In genomic region chr5:106471235-106472104, GRCm38 (mm10) we compare ENCODE assay signal across 20 mouse cellular contexts. TPM values are rescaled to one million over a fixed set of nuclear protein-coding genes. Genes with fewer than 3 reads are reported as not detected.
DNase-seq lines count a peak whose midpoint lies in the region; ATAC-seq lines count a peak whose summit lies in the region.
"Had no signal": no experiment of that assay in that cellular context is flagged by ENCODE, and none has a peak within 500 bp of the region (broad histone marks: within the 10 kb centered on the region; RNA-seq: fewer than 3 reads in every experiment).

No protein-coding gene starts in this region.

- H3K27me3 ChIP-seq in neural tube, embryonic 14.5 days (ENCODE audit: control insufficient read depth, insufficient read depth, low read length) = peaks cover 48% of the 10 kb centered on the region

- no peak overlapping the region for H3K4me3 ChIP-seq in neural tube, embryonic 14.5 days (ENCODE audit: low read depth, low read length)
- H3K4me3 ChIP-seq: heart, adult 2 months; left cerebral cortex, adult 2 months had no signal

- no peak overlapping the region for H3K27ac ChIP-seq in neural tube, embryonic 14.5 days (ENCODE audit: low read depth, low read length)
- H3K27ac ChIP-seq: gastrocnemius, adult 2 months; heart, adult 2 months; left cerebral cortex, adult 2 months; limb, embryonic 15.5 days; stomach, postnatal 0 days had no signal

- H3K9me3 ChIP-seq in neural tube, embryonic 14.5 days (ENCODE audit: control insufficient read depth, low read length) = no peaks in the 10 kb centered on the region
- H3K9me3 ChIP-seq: limb, embryonic 15.5 days had no signal

- 0 out of 2 replicates have a peak, but pooled peaks cover 5% of the 10 kb centered on the region for H3K4me1 ChIP-seq in neural tube, embryonic 14.5 days (ENCODE audit: control insufficient read depth, insufficient read depth, low read length)

- peak; percentile 17; the same call in 1 of the 2 replicates for ATAC-seq in neural tube, embryonic 14.5 days (ENCODE audit: low read depth)
- ATAC-seq in monocyte, adult 5-6 weeks (replicated peaks; ENCODE audit: insufficient number of reproducible peaks, low FRiP score, low TSS enrichment, poor library complexity, severe bottlenecking) = no peak

- WGBS in neural tube, embryonic 14.5 days = 8% methylated on average over 13 of the region's 13 CpGs

- H3K4me2 ChIP-seq in neural tube, embryonic 14.5 days (ENCODE audit: low read depth, low read length) = no peak overlapping the region

- H3K36me3 ChIP-seq in neural tube, embryonic 14.5 days (ENCODE audit: control insufficient read depth, insufficient read depth, low read length) = no peaks in the 10 kb centered on the region
- H3K36me3 ChIP-seq: limb, embryonic 15.5 days had no signal

- peak; percentile 58 for DNase-seq in cerebellum, adult 9-10 months
- DNase-seq in cerebellum, postnatal 4 days (ENCODE audit: low spot score in 2 of 2) = no peak
- DNase-seq in neural tube, embryonic 10.5 days (ENCODE audit: extremely low spot score, low spot score) = no peak
- DNase-seq in induced T-regulatory cell, adult 2 months (ENCODE audit: low read depth) = peak; percentile 1
- DNase-seq in heart, adult 9 months (ENCODE audit: low spot score in 2 of 2) = no peak
- DNase-seq in kidney, postnatal 10 days = no peak
- DNase-seq: adrenal gland, adult 2 months; gastrocnemius, adult 2 months; heart, adult 2 months; heart, postnatal 14 days; lung, embryonic 14.5 days had no signal

- H3K9ac ChIP-seq in neural tube, embryonic 14.5 days (replicated peaks; ENCODE audit: low read depth, low read length) = no peak overlapping the region
- H3K9ac ChIP-seq: limb, embryonic 15.5 days; lung, embryonic 14.5 days had no signal

RNA-seq across cellular contexts. Expression of gene Barhl2, which starts 13.5 kb away (rescaled TPM):
- 2.6 and 2.7 TPM in 2 replicates for polyA plus RNA-seq in neural tube, embryonic 14.5 days (2014; fragmentation: Nextera tagmentation; extraction: Ambion mirVana)
- total RNA-seq in monocyte, adult 5-6 weeks (2017) = not detected in 3 replicates
- total RNA-seq: adrenal gland, adult 2 months; common myeloid progenitor, adult 5-6 weeks; gastrocnemius, adult 2 months; heart, adult 2 months; heart, postnatal 14 days; megakaryocyte progenitor cell, adult 5-6 weeks had no signal
- polyA plus RNA-seq: adrenal gland, adult 2 months; heart, adult 2 months; large intestine, adult 2 months; limb, embryonic 15.5 days; lung, embryonic 14.5 days; spleen, adult 2 months; stomach, postnatal 0 days had no signal

Comparison
In these comparisons a context has a peak if more than half of its experiments do, and no peak if none do; other contexts are left out.
1. DNase-seq: peak in cerebellum, adult 9-10 months (single experiment) and induced T-regulatory cell, adult 2 months (single experiment); none in cerebellum, postnatal 4 days (0 of 2), neural tube, embryonic 10.5 days (single experiment), heart, adult 9 months (0 of 2) and kidney, postnatal 10 days (single experiment).